Mouse (Mus musculus) layer of hippocampus, adult 9-11 months (tissue): ENCODE measurements around the gene Lrrc1.

ENCODE experiments used
- DNase-seq: peaks from one replicate; pipeline ENCODE4 v3.0.0; 2022

Lrrc1 gene

GRCm38 (mm10) chr9:77499084-77499483 is 45.6 kb downstream of the Lrrc1 start:
- no peak for DNase-seq

- no peak for DNase-seq
Measured at GRCm38 (mm10) chr9:77498406-77498805, 46.3 kb downstream of the Lrrc1 start.

- no peak for DNase-seq
Measured at GRCm38 (mm10) chr9:77497173-77497572, 47.5 kb downstream of the Lrrc1 start.

GRCm38 (mm10) chr9:77496540-77497062 is 48.1 kb downstream of the Lrrc1 start:
- no peak for DNase-seq

- DNase-seq = no peak
Measured at GRCm38 (mm10) chr9:77494307-77494706, 50.4 kb downstream of the Lrrc1 start.

GRCm38 (mm10) chr9:77488611-77489010 is 56.1 kb downstream of the Lrrc1 start:
- DNase-seq = no peak

- no peak for DNase-seq
Measured at GRCm38 (mm10) chr9:77487427-77487826, 57.2 kb downstream of the Lrrc1 start.

- DNase-seq = no peak
Measured at GRCm38 (mm10) chr9:77485915-77486314, 58.8 kb downstream of the Lrrc1 start.

GRCm38 (mm10) chr9:77484751-77485150 is 59.9 kb downstream of the Lrrc1 start:
- DNase-seq = no peak

GRCm38 (mm10) chr9:77483559-77483958 is 61.1 kb downstream of the Lrrc1 start:
- no peak for DNase-seq

GRCm38 (mm10) chr9:77482281-77482680 is 62.4 kb downstream of the Lrrc1 start:
- no peak for DNase-seq

- DNase-seq = no peak
Measured at GRCm38 (mm10) chr9:77481380-77481779, 63.3 kb downstream of the Lrrc1 start.

GRCm38 (mm10) chr9:77480574-77481319 is 63.9 kb downstream of the Lrrc1 start:
- DNase-seq = peak; percentile 75

GRCm38 (mm10) chr9:77480001-77480400 is 64.7 kb downstream of the Lrrc1 start:
- DNase-seq = no peak

- DNase-seq = no peak
Measured at GRCm38 (mm10) chr9:77478166-77478920, 66.3 kb downstream of the Lrrc1 start.

- DNase-seq = no peak
Measured at GRCm38 (mm10) chr9:77474535-77474934, 70.1 kb downstream of the Lrrc1 start.

GRCm38 (mm10) chr9:77472557-77472956 is 72.1 kb downstream of the Lrrc1 start:
- no peak for DNase-seq

GRCm38 (mm10) chr9:77471646-77472220 is 72.9 kb downstream of the Lrrc1 start:
- DNase-seq = no peak

GRCm38 (mm10) chr9:77469791-77470607 is 74.7 kb downstream of the Lrrc1 start:
- peak; percentile 80 for DNase-seq

- no peak for DNase-seq
Measured at GRCm38 (mm10) chr9:77466926-77467325, 77.7 kb downstream of the Lrrc1 start.

- DNase-seq = no peak
Measured at GRCm38 (mm10) chr9:77465401-77465800, 79.3 kb downstream of the Lrrc1 start.

GRCm38 (mm10) chr9:77463861-77464260 is 80.8 kb downstream of the Lrrc1 start:
- no peak for DNase-seq

GRCm38 (mm10) chr9:77463195-77463594 is 81.5 kb downstream of the Lrrc1 start:
- DNase-seq = no peak
